Comparison of ENCODE assay signal across 8 mouse cellular contexts in the genomic region with DNA sequence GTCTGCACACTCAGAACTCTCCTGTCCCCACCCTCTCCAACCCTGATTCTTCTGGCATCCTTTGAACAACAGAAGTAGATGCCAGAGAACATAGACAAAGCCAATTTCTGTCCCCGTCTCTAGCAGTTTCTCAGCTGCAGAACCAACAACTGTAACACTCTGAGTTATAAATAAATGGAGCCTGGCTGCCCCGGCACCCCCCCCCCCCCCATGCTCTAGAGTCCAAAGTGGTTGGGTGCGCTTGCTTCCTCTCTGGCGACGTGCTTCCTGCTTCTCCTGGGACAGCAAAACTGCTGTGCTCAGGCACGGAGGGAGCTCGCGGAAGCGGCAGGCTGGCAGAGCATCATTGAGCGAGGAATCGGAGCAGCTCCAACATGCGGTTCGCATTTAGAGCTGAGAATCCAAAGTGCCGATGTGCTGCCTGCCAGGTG. TPM values are rescaled to one million over a fixed set of nuclear protein-coding genes. Genes with fewer than 3 reads are reported as not detected.
DNase-seq lines count a peak whose midpoint lies in the region; ATAC-seq lines count a peak whose summit lies in the region.
"Had no signal": no experiment of that assay in that cellular context is flagged by ENCODE, and none has a peak within 500 bp of the region (broad histone marks: within the 10 kb centered on the region; RNA-seq: fewer than 3 reads in every experiment).

No protein-coding gene starts in this region.

- no peaks in the 10 kb centered on the region for H3K27me3 ChIP-seq in embryonic facial prominence, embryonic 11.5 days (ENCODE audit: control insufficient read depth, insufficient read depth, low read length)
- H3K27me3 ChIP-seq in heart, embryonic 16.5 days (ENCODE audit: control insufficient read depth, insufficient read depth, low read length) = no peaks in the 10 kb centered on the region
- H3K27me3 ChIP-seq in midbrain, embryonic 11.5 days (ENCODE audit: control insufficient read depth, insufficient read depth, low read length) = peaks cover 4% of the 10 kb centered on the region; the same call in 1 of the 2 replicates

- H3K4me3 ChIP-seq in embryonic facial prominence, embryonic 11.5 days (ENCODE audit: low read depth, low read length) = no peak overlapping the region
- H3K4me3 ChIP-seq in heart, embryonic 16.5 days (ENCODE audit: low read length) = peak overlapping the region; percentile 16
- no peak overlapping the region for H3K4me3 ChIP-seq in midbrain, embryonic 11.5 days (ENCODE audit: low read depth, low read length)
- H3K4me3 ChIP-seq: midbrain, embryonic 12.5 days had no signal

- H3K9ac ChIP-seq in embryonic facial prominence, embryonic 11.5 days (replicated peaks; ENCODE audit: low read length) = no peak overlapping the region
- peak overlapping the region; percentile 3; the same call in 1 of the 2 replicates for H3K9ac ChIP-seq in heart, embryonic 16.5 days (ENCODE audit: low read length)
- no peak overlapping the region for H3K9ac ChIP-seq in midbrain, embryonic 11.5 days (ENCODE audit: low read length)
- H3K9ac ChIP-seq: midbrain, embryonic 12.5 days had no signal

- WGBS in embryonic facial prominence, embryonic 11.5 days = 41% methylated on average over 13 of the region's 14 CpGs
- 18% methylated on average over 14 of the region's 14 CpGs for WGBS in heart, embryonic 16.5 days
- WGBS in midbrain, embryonic 11.5 days = 70% methylated on average over 14 of the region's 14 CpGs

- no peak overlapping the region for H3K27ac ChIP-seq in embryonic facial prominence, embryonic 11.5 days (replicated peaks; ENCODE audit: low read depth, low read length)
- peak overlapping the region; percentile 52 for H3K27ac ChIP-seq in heart, embryonic 16.5 days (ENCODE audit: low read length)
- H3K27ac ChIP-seq in midbrain, embryonic 11.5 days (ENCODE audit: low read depth, low read length) = no peak overlapping the region
- H3K27ac ChIP-seq: midbrain, embryonic 12.5 days had no signal

- H3K4me2 ChIP-seq in embryonic facial prominence, embryonic 11.5 days (ENCODE audit: low read depth, low read length) = no peak overlapping the region
- peak overlapping the region; percentile 62 for H3K4me2 ChIP-seq in heart, embryonic 16.5 days (ENCODE audit: low read depth, low read length)
- no peak overlapping the region for H3K4me2 ChIP-seq in midbrain, embryonic 11.5 days
- H3K4me2 ChIP-seq: midbrain, embryonic 12.5 days had no signal

- H3K4me1 ChIP-seq in embryonic facial prominence, embryonic 11.5 days (ENCODE audit: control insufficient read depth, insufficient read depth, low read length) = peaks cover 4% of the 10 kb centered on the region; the same call in 1 of the 2 replicates
- H3K4me1 ChIP-seq in heart, embryonic 16.5 days (ENCODE audit: control insufficient read depth, insufficient read depth, low read length) = peaks cover 43% of the 10 kb centered on the region
- H3K4me1 ChIP-seq in midbrain, embryonic 11.5 days (ENCODE audit: control insufficient read depth, insufficient read depth, low read length) = peaks cover 6% of the 10 kb centered on the region; the same call in 1 of the 2 replicates

- ATAC-seq in embryonic facial prominence, embryonic 11.5 days (replicated peaks; ENCODE audit: insufficient number of reproducible peaks, low FRiP score, low TSS enrichment, low read depth) = no peak
- ATAC-seq in heart, embryonic 16.5 days (replicated peaks; ENCODE audit: extremely low read depth, insufficient read depth, low FRiP score) = no peak; the same call in 1 of the 2 replicates
- ATAC-seq in midbrain, embryonic 11.5 days (ENCODE audit: low FRiP score) = no peak

- H3K9me3 ChIP-seq in embryonic facial prominence, embryonic 11.5 days (replicated peaks; ENCODE audit: control insufficient read depth, low read length) = no peaks in the 10 kb centered on the region
- no peaks in the 10 kb centered on the region for H3K9me3 ChIP-seq in heart, embryonic 16.5 days (replicated peaks; ENCODE audit: control insufficient read depth, low read length)
- H3K9me3 ChIP-seq in midbrain, embryonic 11.5 days (ENCODE audit: control insufficient read depth, low read length) = no peaks in the 10 kb centered on the region
- H3K9me3 ChIP-seq: midbrain, embryonic 12.5 days had no signal

- peak; percentile 68 for DNase-seq in brain, adult 2 months (ENCODE audit: low read depth, low spot score)
- peak; percentile 43 for DNase-seq in embryonic facial prominence, embryonic 11.5 days (ENCODE audit: low spot score)
- DNase-seq in layer of hippocampus, postnatal 36 days = peak; percentile 43 to 47
- peak; percentile 72 for DNase-seq in midbrain, embryonic 11.5 days (ENCODE audit: low spot score, missing footprints)
- no peak for DNase-seq in thymus, postnatal 14 days
- no peak for DNase-seq in cerebellum, postnatal 4 days (ENCODE audit: low spot score in 2 of 2)

- H3K36me3 ChIP-seq in embryonic facial prominence, embryonic 11.5 days (replicated peaks; ENCODE audit: control insufficient read depth, insufficient read depth, low read depth, low read length) = no peaks in the 10 kb centered on the region
- H3K36me3 ChIP-seq in heart, embryonic 16.5 days (ENCODE audit: control insufficient read depth, insufficient read depth) = no peaks in the 10 kb centered on the region
- H3K36me3 ChIP-seq in midbrain, embryonic 11.5 days (ENCODE audit: control insufficient read depth, insufficient read depth, low read length) = no peaks in the 10 kb centered on the region
- H3K36me3 ChIP-seq: midbrain, embryonic 12.5 days had no signal

RNA-seq across cellular contexts. Expression of a gene that starts 4.6 kb away (rescaled TPM):
- 9.3 and 10.3 TPM in 2 replicates for polyA plus RNA-seq in embryonic facial prominence, embryonic 11.5 days (2014; fragmentation: Nextera tagmentation; extraction: Ambion mirVana)
- polyA plus RNA-seq in heart, embryonic 16.5 days (2015; fragmentation: Nextera tagmentation; extraction: Ambion mirVana) = 3.1 and 8.8 TPM in 2 replicates
- 1 to 10 TPM; 2.9 to 5.4 TPM for total RNA-seq in layer of hippocampus, postnatal 36 days (2021)
- polyA plus RNA-seq in midbrain, embryonic 11.5 days (2014; fragmentation: Nextera tagmentation; extraction: Ambion mirVana) = 4.0 and 5.4 TPM in 2 replicates

Comparison
In these comparisons a context has a peak if more than half of its experiments do, and no peak if none do; other contexts are left out.
1. DNase-seq: peak in brain, adult 2 months (single experiment), embryonic facial prominence, embryonic 11.5 days (single experiment), layer of hippocampus, postnatal 36 days (2 of 2) and midbrain, embryonic 11.5 days (single experiment); none in thymus, postnatal 14 days (single experiment) and cerebellum, postnatal 4 days (0 of 2).